In genomic region chr1:156864240-156864639, GRCm38 (mm10) we compare ENCODE assay signal across 12 mouse cellular contexts. TPM values are rescaled to one million over a fixed set of nuclear protein-coding genes. Genes with fewer than 3 reads are reported as not detected.
DNase-seq lines count a peak whose midpoint lies in the region; ATAC-seq and TF ChIP-seq lines count a peak whose summit lies in the region.
"Had no signal": no experiment of that assay in that cellular context is flagged by ENCODE, and none has a peak within 500 bp of the region (broad histone marks: within the 10 kb centered on the region; RNA-seq: fewer than 3 reads in every experiment).

No protein-coding gene starts in this region.

- H3K4me2 ChIP-seq in forebrain, embryonic 13.5 days = no peak overlapping the region
- no peak overlapping the region for H3K4me2 ChIP-seq in forebrain, embryonic 16.5 days (ENCODE audit: low read length)
- H3K4me2 ChIP-seq in hindbrain, embryonic 15.5 days = no peak overlapping the region

- intact Hi-C loops in left cerebral cortex, adult 2 months (cut with DNase I) = no loop called here

- H3K9ac ChIP-seq in forebrain, embryonic 13.5 days = no peak overlapping the region
- no peak overlapping the region for H3K9ac ChIP-seq in forebrain, embryonic 16.5 days (replicated peaks; ENCODE audit: low read depth, low read length)
- no peak overlapping the region for H3K9ac ChIP-seq in hindbrain, embryonic 15.5 days

- WGBS in forebrain, embryonic 13.5 days = 50% methylated on average over 3 of the region's 3 CpGs
- 50% methylated on average over 3 of the region's 3 CpGs for WGBS in forebrain, embryonic 16.5 days
- 26% methylated on average over 3 of the region's 3 CpGs for WGBS in hindbrain, embryonic 15.5 days

- TF ChIP-seq CTCF in left cerebral cortex, adult 2 months (IDR thresholded peaks at IDR 0.05) = no peak

- H3K4me1 ChIP-seq in forebrain, embryonic 13.5 days = peaks cover 8% of the 10 kb centered on the region
- peaks cover 2% of the 10 kb centered on the region; the same call in 1 of the 2 replicates for H3K4me1 ChIP-seq in forebrain, embryonic 16.5 days (replicated peaks; ENCODE audit: control insufficient read depth, insufficient read depth, low read length)
- H3K4me1 ChIP-seq in hindbrain, embryonic 15.5 days (replicated peaks) = peaks cover 15% of the 10 kb centered on the region

- H3K27ac ChIP-seq in forebrain, embryonic 13.5 days = peak overlapping the region; percentile 31; the same call in 1 of the 2 replicates
- no peak overlapping the region for H3K27ac ChIP-seq in forebrain, embryonic 16.5 days (ENCODE audit: low read length)
- H3K27ac ChIP-seq in left cerebral cortex, adult 2 months = no peak overlapping the region
- peak overlapping the region; percentile 71 for H3K27ac ChIP-seq in hindbrain, embryonic 15.5 days (replicated peaks)
- H3K27ac ChIP-seq: gastrocnemius, adult 2 months; macrophage had no signal

- ATAC-seq in forebrain, embryonic 13.5 days = 0 out of 2 replicates have a peak, but pooled peaks have one; percentile 24
- ATAC-seq in forebrain, embryonic 16.5 days = no peak
- ATAC-seq in hindbrain, embryonic 15.5 days (ENCODE audit: low FRiP score, low read depth) = peak; percentile 61; the same call in 1 of the 2 replicates
- ATAC-seq: Patski had no signal

- peak; percentile 22 to 28 for DNase-seq in left cerebral cortex, adult 18-20 months (ENCODE audit: low spot score in 2 of 2)
- DNase-seq in left cerebral cortex, adult 2 months (ENCODE audit: extremely low spot score in 1 of 2, low spot score in 2 of 2) = no peak
- peak; percentile 16 for DNase-seq in 3T3-L1 (ENCODE audit: low read depth, low spot score)
- DNase-seq in gastrocnemius, adult 8-10 months (ENCODE audit: low spot score in 2 of 2) = no peak
- no peak for DNase-seq in thymus, postnatal 36 days
- DNase-seq: gastrocnemius, adult 2 months had no signal

- peaks cover 7% of the 10 kb centered on the region for H3K36me3 ChIP-seq in forebrain, embryonic 13.5 days (ENCODE audit: poor library complexity, severe bottlenecking)
- H3K36me3 ChIP-seq in forebrain, embryonic 16.5 days (ENCODE audit: control insufficient read depth, insufficient read depth) = no peaks in the 10 kb centered on the region
- H3K36me3 ChIP-seq in hindbrain, embryonic 15.5 days = 0 out of 2 replicates have a peak, but pooled peaks cover 6% of the 10 kb centered on the region

- no peak overlapping the region for H3K4me3 ChIP-seq in forebrain, embryonic 13.5 days
- H3K4me3 ChIP-seq in forebrain, embryonic 16.5 days (replicated peaks; ENCODE audit: low read length) = no peak overlapping the region
- no peak overlapping the region for H3K4me3 ChIP-seq in left cerebral cortex, adult 2 months
- H3K4me3 ChIP-seq in hindbrain, embryonic 15.5 days = no peak overlapping the region
- H3K4me3 ChIP-seq: gastrocnemius, adult 2 months had no signal

- H3K9me3 ChIP-seq in forebrain, embryonic 13.5 days (replicated peaks) = no peaks in the 10 kb centered on the region
- no peaks in the 10 kb centered on the region for H3K9me3 ChIP-seq in forebrain, embryonic 16.5 days (ENCODE audit: control insufficient read depth, low read length)
- H3K9me3 ChIP-seq in hindbrain, embryonic 15.5 days = no peaks in the 10 kb centered on the region

- H3K27me3 ChIP-seq in forebrain, embryonic 13.5 days = no peaks in the 10 kb centered on the region
- H3K27me3 ChIP-seq in forebrain, embryonic 16.5 days (replicated peaks; ENCODE audit: control insufficient read depth, insufficient read depth, low read length) = no peaks in the 10 kb centered on the region
- H3K27me3 ChIP-seq in hindbrain, embryonic 15.5 days = no peaks in the 10 kb centered on the region

RNA-seq across cellular contexts. Expression of gene Angptl1, which starts 25.9 kb away (rescaled TPM):
- polyA plus RNA-seq in forebrain, embryonic 13.5 days (2015; fragmentation: Nextera tagmentation; extraction: Ambion mirVana) = 1.2 and 1.3 TPM in 2 replicates
- 0.87 and 1.5 TPM in 2 replicates for polyA plus RNA-seq in forebrain, embryonic 16.5 days (2015; fragmentation: Nextera tagmentation; extraction: Ambion mirVana)
- total RNA-seq in left cerebral cortex, adult 18-20 months (2021) = 1 to 10 TPM; 1.2 to 1.3 TPM
- under 1 TPM; 0.42 to 0.68 TPM for total RNA-seq in left cerebral cortex, adult 2 months (2021)
- 1.8 and 2.2 TPM in 2 replicates for polyA plus RNA-seq in hindbrain, embryonic 15.5 days (2015; fragmentation: Nextera tagmentation; extraction: Ambion mirVana)
- 1 to 10 TPM; 4.5 to 6.4 (median 5.9) TPM for total RNA-seq in gastrocnemius, adult 8-10 months (2022)
- total RNA-seq: hematopoietic stem cell, adult 5-6 weeks had no signal
- polyA plus RNA-seq: macrophage had no signal

Comparison
In these comparisons a context has a peak if more than half of its experiments do, and no peak if none do; other contexts are left out.
1. H3K27ac ChIP-seq: peak in forebrain, embryonic 13.5 days (single experiment) and hindbrain, embryonic 15.5 days (single experiment); none in forebrain, embryonic 16.5 days (single experiment) and left cerebral cortex, adult 2 months (single experiment).
2. DNase-seq: peak in left cerebral cortex, adult 18-20 months (2 of 2) and 3T3-L1 (single experiment); none in left cerebral cortex, adult 2 months (0 of 2), gastrocnemius, adult 8-10 months (0 of 2) and thymus, postnatal 36 days (0 of 2).